Mouse (Mus musculus) CD4-positive, CD25-positive, alpha-beta regulatory T cell, adult 4 months (primary cell): ENCODE measurements around the gene Pcgf1. TPM values are rescaled to one million over a fixed set of nuclear protein-coding genes. Genes with fewer than 3 reads are reported as not detected.
A peak's percentile ranks its signal among the peaks of the same experiment; 100 is the strongest.

Experiments
- ATAC-seq: one replicate; pipeline ENCODE4 v1.8.0; 2017
- polyA plus RNA-seq, 2 experiments: library from polyadenylated mRNA; unstranded; fragments of 100-300 nt; shearing (Covaris generic); gene quantifications; one replicate each; pipeline ENCODE4 v1.2.1; 2017

The Pcgf1 gene
- polyA plus RNA-seq, 2 experiments from 2014 or later: 42.5 to 49.3 TPM

DNA sequence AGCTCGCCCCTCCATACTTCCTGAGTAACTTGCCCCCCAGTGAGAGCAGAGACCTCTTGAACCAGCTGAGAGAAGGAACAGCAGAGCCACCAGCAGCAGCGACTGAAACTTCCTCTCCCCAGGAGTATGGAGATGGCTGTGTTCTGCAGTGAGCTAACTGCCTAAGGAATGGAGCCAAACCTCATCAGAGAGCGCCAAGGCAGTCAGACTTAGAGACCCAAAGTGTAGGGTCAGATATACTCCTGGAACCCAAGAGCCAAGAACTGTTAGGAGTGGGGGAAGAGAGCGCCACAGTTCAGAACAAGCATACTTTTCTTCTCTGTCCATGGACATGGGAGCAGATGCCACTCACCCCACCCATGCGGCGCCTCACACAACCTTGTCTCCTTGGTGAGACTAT is 11.2 kb upstream of the Pcgf1 start:
- no peak for ATAC-seq

- ATAC-seq: no peak
These were observed 9.4 kb upstream of the Pcgf1 start for GRCm38 (mm10) chr6:83068221-83068620.

GRCm38 (mm10) chr6:83068706-83069487 is 8.8 kb upstream of the Pcgf1 start:
- no peak for ATAC-seq

GRCm38 (mm10) chr6:83069488-83070246 is 8.0 kb upstream of the Pcgf1 start:
- ATAC-seq: no peak

DNA sequence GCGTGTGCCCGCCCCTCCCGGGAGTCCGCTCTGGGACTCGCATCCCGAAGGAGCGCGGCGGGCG is 7.6 kb upstream of the Pcgf1 start, which contains the start of gene Tlx2:
TSS of gene Tlx2 (minus strand) at position 47 of the 64 bp plus-strand sequence.
- ATAC-seq: no peak

DNA sequence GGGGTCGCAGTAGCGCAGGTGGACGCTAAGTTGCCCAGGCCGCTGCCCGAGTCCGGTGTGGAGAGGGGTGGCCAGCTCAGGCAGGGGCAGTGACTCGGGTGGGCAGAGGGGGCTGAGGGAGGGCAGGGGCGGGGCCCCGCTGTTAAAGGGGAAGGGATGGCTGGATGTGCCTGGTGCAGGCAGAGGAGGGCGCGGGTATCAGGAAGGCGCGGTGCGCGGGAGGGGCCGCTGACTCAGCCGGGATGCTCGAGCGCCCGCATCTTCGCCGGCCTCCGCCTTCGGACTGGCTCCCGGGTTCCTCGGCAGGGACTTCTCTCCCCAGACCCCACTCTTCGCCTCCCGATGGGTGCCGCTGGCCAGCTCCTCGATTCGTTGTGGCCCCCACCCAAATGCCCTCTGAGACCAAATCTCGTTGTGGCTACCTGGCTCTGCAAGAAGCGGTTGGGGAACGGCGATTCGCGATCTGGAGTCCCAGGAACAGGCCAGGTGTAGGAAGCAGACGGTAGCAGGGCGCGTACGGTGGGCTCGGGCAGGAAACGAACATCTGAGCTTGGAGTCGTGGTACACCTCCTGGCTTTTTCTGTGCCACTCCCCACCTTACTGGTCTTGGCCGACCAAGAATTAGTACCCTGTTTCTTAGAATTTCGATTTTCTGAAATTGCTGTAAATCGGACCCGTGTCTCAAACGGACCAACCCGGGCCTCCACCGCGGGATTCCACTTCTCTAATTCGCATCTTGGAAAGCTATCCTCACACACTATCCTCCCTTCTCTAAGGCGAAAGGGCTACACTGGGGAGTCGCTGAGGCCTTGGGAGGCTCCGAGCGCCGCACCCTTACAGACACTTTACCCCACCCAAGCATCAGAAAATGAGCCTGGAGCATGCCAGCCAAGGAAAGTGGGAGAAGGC is 7.1 kb upstream of the Pcgf1 start:
- ATAC-seq: no peak

- no peak for ATAC-seq
These were observed 6.4 kb upstream of the Pcgf1 start for GRCm38 (mm10) chr6:83071220-83071619.

DNA sequence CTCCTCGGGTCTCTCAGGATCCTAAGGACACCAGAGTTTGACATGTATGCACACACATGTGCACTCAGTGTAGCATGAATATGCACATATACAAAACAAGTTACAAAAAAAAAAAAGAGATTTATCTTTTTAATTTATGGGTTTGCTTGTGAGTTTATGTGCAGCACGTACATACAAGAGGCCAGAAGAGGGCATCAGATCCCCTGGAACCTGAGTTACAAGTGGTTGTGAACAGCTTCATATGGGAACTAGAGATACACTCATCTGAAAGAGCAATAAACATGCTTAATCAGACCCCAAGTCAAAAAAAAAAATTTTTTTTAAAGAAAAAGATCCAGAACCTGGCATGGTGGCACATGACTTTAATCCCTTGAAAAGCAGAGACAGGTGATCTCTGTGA is 2.7 kb upstream of the Pcgf1 start:
- no peak for ATAC-seq

DNA sequence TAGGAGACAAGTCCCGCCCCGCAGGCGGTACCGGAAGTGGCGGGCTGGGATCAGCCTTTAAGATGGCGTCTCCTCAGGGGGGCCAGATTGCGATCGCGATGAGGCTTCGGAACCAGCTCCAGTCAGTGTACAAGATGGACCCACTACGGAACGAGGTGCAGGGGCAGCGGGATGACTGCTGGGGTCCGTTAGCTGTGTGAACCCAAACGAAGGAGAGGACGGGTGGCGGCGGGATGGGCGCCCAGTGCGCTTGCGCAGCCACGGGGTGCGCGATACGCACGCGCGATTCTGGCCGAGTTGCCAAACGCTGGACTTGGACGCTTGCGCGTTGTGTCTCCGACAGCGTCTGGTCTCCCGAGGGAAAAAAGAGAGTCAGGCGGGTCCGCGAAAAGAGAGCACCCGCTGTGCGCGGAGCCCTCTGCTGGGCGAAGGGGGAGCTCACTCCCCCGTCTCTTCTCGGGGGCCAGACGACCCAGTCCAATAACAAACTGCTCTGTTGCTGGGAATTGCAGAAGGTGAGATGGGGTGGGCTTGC is 722 bp downstream of the Pcgf1 start:
- ATAC-seq: peak; percentile 96

- ATAC-seq: no peak
These were observed 2.5 kb downstream of the Pcgf1 start for GRCm38 (mm10) chr6:83080210-83080609.

DNA sequence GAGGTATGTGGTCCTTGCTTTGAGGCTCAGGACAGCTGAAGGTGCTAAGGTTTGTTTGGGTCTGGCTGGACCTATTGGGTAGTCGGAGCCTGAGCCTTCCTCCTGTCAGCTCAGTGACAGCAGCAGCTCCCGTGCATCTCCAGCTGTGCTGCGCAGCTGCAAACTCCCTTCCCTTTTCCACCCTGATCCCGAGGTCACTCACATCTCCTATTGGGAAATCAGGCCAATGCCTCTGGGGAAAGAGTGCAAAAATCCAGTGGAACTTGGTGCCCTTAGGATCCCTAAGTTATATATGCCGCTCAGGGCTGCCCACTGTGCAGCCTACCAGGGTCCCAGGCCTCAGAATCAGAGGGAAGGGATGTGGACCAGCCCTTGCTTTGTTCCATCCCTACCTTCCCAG is 5.8 kb downstream of the Pcgf1 start:
- no peak for ATAC-seq

- ATAC-seq: no peak
These were observed 6.8 kb downstream of the Pcgf1 start for GRCm38 (mm10) chr6:83084477-83084876.

- peak; percentile 66 for ATAC-seq
These were observed 8.7 kb downstream of the Pcgf1 start, which contains the start of gene Lbx2 for GRCm38 (mm10) chr6:83086121-83087035. Gene Lbx2, plus strand, starts transcription at chr6:83086367.

GRCm38 (mm10) chr6:83087205-83087925 is 9.7 kb downstream of the Pcgf1 start:
- ATAC-seq: peak; percentile 45

GRCm38 (mm10) chr6:83087926-83088260 is 10.2 kb downstream of the Pcgf1 start:
- ATAC-seq: no peak

DNA sequence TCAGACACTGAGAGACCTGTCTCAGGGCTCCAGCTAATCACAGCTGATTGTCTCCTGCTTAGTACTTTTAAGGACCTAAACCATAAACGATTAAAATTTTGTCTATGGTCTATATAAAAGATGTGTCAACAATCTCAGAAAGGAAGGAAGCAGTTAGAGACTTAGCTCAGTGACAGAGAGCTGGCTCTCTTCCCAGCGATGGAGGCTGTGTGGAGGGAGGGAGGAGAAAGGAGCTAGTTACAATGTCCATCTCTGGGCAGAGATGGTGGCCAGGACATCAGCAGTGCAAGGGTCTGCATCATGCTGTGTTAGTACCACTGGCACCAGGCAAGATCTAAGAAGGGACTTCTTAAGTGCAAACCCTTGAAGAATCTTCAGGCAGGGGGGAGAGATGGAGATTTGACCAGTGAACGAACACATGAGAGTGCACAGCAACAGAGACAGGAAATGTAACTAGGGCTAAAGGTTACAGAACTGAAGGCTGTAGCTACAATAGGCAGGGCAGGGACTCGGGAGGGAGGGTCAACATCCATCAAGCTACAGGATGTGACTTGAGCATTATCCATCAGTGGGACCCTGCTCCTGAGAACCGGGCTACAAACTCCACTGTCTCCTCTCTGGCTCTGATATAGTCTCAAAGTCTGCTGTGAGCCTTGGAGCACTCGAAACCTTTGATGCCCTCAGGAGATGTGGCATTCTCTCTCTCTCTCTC is 14.9 kb downstream of the Pcgf1 start:
- no peak for ATAC-seq

GRCm38 (mm10) chr6:83095968-83096367 is 18.3 kb downstream of the Pcgf1 start:
- peak; percentile 98 for ATAC-seq

- no peak for ATAC-seq
These were observed 20.7 kb downstream of the Pcgf1 start for GRCm38 (mm10) chr6:83098411-83098810.

- ATAC-seq: peak; percentile 89
These were observed 23.6 kb downstream of the Pcgf1 start, which contains the start of the genes Ccdc142 and Gm42688 for GRCm38 (mm10) chr6:83101316-83101687. Gene Ccdc142, plus strand, starts transcription at chr6:83101601. Gene Gm42688, plus strand, starts transcription at chr6:83101617.

DNA sequence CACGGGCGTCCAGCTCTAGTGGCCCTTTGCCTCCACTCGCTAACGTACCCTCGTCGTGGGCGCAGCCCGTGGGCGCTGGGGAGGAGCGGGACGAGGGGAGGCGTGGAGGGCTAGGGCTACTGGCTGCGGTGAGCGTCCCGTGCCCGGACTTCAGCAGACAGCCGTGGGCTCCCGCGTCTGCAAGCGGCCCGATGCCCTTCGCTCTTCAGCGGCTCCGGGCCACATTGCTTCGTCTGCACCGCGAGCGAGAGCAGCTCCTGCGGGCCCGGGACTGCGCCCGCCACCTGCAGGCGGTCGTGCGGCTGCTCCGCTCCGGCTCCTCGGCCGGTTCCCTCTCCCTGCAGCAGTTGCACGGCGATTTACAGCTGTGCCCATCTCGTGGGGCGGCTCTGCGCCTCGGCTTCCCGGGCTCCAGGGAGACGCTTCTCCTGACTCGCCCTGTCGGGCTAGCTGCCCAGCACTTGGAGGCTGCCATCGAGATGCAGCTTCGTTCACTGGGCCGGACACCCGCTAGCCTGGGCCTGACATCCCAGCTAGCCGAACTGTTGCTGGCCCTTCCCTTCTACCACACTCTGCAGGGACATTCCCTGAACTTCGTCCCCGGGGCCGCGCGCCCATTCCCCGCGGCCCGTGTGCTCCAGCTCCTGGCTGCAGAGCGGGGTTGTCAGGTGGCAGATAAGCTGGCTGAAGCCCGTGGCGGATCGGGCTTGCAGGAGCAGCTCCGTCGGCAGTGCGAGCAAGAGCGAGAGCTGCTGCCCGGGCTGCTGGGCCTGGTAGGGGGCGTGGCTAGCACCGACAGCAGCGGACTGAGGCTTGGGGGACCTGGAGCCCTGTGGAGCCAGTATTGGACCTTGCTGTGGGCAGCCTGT is 24.3 kb downstream of the Pcgf1 start:
- peak; percentile 75 for ATAC-seq
